Mouse (Mus musculus) thymus, postnatal 0 days (tissue): ENCODE data around the gene Dnah7c. TPM values are rescaled to one million over a fixed set of nuclear protein-coding genes. Genes with fewer than 3 reads are reported as not detected.
"Not testable (repeated sequence)": the region's sequence is repeated elsewhere in the genome, so short reads cannot be mapped to it uniquely, and the experiment has no call there.

Source experiments
- DNase-seq: peaks from one replicate; pipeline ENCODE4 v3.0.0-alpha.2; 2015; ENCODE audit warnings: low spot score
- polyA plus RNA-seq: library from polyadenylated mRNA; unstranded; fragments of >200 nt; fragmentation: Nextera tagmentation; extraction: Ambion mirVana; gene quantifications from 2 replicates; pipeline ENCODE4 v1.2.1, GENCODE M21; 2015

Gene Dnah7c
- polyA plus RNA-seq = 0.03 and 0.04 TPM in 2 replicates

DNA sequence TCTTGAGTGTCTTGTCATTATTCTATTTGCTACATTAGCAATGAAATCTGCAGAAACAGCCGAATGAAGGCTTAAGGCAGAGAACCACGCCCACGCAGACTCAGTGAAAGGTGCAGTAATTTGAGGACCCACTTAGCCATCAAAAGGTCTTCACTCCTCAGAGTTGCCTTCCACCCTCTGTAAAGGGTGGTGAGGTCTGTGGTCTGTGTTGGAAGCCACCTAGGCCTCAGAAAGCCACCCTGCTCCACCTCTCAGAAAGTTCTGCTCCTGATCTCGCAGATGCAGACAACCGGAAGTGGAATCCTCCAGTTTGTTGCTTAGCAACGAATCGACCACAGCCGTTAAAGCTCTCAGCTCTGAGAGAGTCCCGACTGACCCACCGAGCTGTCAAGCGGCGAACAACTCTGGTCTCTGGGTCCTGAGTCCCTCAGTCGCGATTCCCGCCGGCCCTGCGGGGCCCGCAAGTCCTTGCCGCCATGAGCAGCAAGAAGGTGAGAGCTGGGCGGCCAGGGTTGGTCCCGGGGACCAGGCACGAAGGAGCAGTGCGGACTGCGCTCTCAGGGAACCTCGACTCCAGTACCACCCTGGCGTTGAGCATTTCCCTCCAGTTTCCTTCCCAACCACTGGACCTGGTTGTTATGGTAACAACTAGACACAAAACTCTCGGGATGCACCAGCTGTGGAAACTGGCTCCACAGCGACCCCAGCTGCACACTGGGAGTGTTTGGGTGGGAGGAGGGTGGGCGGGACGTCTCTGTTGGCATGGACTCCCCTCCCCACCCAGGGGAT, at the start of gene Dnah7c:
Dnah7c (plus strand) TSS at position 456 of the 789 bp plus-strand sequence.
- peak; percentile 70 for DNase-seq

DNA sequence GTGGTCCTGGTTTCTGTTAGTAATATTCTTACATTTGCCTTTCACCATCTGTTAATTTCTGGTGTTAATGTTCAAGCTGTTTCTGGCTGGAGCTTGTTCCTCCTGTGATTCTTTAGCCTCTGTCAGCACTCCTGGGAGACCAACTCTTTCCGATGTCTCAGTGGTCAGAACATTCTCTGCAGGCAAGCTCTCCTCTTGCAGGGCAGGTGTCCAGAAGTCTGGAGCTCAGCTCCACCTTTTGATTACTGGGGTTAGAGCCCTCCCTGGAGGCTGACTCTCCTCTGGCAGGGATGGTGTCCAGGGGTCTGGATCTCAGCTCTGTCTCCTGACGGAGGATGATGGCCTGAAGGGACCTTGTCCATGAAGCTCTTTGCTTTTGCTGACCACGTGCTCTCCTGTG, 44.8 kb upstream of the Dnah7c start:
- DNase-seq = not testable (repeated sequence)

GRCm38 (mm10) chr1:46394681-46395297, 30.6 kb upstream of the Dnah7c start:
- not testable (repeated sequence) for DNase-seq

- DNase-seq = no peak
Observed at GRCm38 (mm10) chr1:46408324-46409115, 16.9 kb upstream of the Dnah7c start.

DNA sequence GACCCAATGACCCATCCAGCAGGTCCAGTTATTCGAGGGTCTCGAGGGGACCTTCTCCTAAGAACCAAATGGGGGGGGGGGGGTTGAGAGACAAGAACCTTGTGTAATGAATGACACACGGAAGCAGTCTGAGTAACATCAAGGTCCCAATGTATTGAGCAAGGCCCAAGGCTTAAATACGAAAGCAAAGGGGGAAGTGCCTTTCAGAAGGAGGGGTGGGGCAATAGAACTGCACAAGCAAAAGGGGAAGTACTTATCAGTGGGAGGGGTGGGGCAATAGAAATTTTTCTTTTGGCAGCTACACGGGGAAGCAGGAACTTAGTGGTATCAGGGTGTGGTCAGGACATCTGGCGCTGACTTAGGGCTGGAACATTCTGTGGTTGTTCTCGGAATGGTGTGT, 10.6 kb upstream of the Dnah7c start:
- DNase-seq = not testable (repeated sequence)

- peak; percentile 33 for DNase-seq
Observed at GRCm38 (mm10) chr1:46416946-46417345, 8.4 kb upstream of the Dnah7c start.

GRCm38 (mm10) chr1:46418966-46419365, 6.4 kb upstream of the Dnah7c start:
- DNase-seq = not testable (repeated sequence)

DNA sequence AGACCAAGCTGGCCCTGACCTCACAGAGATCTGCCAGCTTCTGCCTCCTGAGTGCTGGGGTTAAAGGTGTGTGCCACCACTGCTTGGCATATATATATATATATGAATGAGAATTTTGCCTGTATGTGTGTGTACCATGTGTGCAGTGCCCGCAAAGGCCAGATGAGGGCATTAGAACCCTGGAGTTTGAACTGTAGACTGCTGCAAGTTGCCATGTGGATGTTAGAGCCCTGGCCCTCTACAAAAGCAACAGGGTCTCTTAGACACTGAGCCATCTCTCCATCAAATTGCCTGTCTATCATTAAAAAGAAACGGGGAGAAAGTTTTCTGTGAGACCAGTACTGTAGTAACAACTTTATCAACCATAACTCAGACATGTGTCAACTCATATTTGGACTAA, 3.0 kb downstream of the Dnah7c start:
- no peak for DNase-seq

DNA sequence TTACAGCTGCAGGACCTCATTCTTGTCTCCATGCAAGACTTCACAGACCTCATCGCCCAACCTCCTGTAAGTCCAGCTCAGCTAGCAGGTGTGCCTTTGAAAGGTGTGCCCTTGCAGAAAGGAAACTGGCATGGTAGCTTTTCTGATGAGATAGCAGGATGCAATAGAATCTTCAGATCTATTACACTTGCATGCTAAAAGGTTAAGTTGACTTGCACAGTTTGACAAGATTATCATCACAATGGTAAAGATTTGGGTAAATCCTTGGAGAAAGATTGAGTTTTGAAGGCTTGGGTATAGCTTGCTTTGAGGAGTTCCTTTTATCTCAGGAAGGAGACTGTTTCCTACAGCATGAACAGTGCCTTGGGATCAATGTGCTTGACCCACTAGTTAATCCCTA, 89.3 kb downstream of the Dnah7c start:
- DNase-seq = not testable (repeated sequence)

- no peak for DNase-seq
Observed at GRCm38 (mm10) chr1:46521032-46521431, 95.6 kb downstream of the Dnah7c start.

DNA sequence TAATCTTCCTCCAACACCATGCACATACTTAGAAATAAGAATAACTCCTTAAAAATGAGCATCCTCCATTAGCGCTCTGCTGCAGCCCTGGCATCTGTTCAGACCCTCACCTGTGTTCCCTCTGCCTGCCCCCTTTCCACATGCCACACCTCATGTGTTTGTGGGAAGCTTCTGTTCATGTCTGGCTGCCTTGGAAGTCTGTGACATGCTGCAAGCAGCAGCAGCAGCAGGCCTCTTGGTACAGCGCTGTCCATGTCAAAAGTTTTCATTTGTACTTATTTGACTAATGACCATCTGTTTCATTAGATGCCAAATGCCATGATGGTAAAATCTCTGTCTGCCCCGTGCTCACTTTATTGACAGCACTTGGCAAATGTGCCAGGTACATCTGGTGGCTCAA, 101.1 kb downstream of the Dnah7c start:
- DNase-seq = not testable (repeated sequence)

- no peak for DNase-seq
Observed at GRCm38 (mm10) chr1:46544812-46545421, 119.5 kb downstream of the Dnah7c start.

- no peak for DNase-seq
Observed at GRCm38 (mm10) chr1:46580385-46580784, 155.0 kb downstream of the Dnah7c start.

GRCm38 (mm10) chr1:46593826-46594225, 168.4 kb downstream of the Dnah7c start:
- not testable (repeated sequence) for DNase-seq

GRCm38 (mm10) chr1:46596343-46596742, 171.0 kb downstream of the Dnah7c start:
- not testable (repeated sequence) for DNase-seq

DNA sequence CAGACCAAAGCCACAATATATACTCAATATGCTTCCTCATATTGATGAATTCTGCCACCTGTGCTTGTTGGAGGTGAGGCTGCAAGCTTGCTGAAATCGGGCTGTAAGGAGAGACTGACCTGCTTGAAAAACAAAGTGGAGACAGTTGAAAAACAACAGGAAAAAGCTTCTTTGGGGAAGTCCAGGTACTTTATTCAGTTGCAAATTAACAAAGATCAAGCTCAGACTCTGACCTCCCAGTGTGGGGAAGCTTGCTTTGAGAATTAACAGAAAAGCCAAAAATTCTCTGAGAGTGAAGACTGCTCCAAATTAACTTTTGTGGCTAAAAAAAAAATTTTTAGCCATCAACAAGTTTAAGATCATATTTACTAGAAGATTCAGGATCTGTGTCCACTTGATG, 194.9 kb downstream of the Dnah7c start:
- DNase-seq = no peak

GRCm38 (mm10) chr1:46625914-46626313, 200.5 kb downstream of the Dnah7c start:
- DNase-seq = not testable (repeated sequence)

GRCm38 (mm10) chr1:46649821-46650220, 224.4 kb downstream of the Dnah7c start:
- DNase-seq = not testable (repeated sequence)

DNA sequence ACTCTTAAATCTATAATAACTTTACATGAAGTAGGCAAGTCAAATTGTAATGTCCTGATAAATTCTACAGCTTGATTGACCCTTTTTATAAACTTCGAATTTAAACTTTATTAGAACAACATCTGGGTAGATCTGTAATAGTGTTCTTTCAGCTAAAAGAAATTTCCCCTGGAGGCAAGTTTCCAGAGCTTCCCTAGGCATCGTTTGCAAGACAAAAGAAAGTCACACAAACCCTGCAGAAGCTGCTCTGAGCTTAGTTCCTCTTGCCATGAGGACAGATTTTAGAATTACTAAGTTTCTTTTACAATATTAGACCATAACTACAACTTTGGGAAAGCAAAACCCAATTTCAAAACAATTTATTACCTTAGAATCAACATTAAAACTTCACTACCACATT, 227.3 kb downstream of the Dnah7c start:
- not testable (repeated sequence) for DNase-seq

DNA sequence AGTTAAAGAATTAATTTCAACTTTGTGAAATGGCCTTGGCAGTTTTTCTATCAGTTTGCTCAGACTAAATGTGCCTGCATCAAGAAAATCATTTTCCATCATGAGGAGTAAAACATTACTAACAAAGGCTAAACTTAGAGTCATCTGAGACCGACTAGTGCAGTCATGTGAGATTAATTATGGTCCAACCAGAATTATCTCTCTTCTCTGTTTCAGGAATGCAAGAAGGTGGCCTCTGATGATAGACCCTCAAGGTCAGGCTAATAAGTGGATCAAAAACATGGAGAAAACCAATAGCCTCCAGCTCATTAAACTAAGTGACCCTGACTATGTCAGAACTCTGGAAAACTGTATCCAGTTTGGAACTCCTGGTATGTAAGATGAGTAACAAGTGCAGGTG, 299.4 kb downstream of the Dnah7c start:
- DNase-seq = not testable (repeated sequence)

- DNase-seq = no peak
Observed at GRCm38 (mm10) chr1:46725266-46725665, 299.9 kb downstream of the Dnah7c start.
